Mouse (Mus musculus): ENCODE data around the gene Rnf8. TPM values are rescaled to one million over a fixed set of nuclear protein-coding genes. Genes with fewer than 3 reads are reported as not detected.

The Rnf8 gene
- polyA plus RNA-seq, 2 experiments: 55.5 to 75.4 TPM

- no peak for ATAC-seq (ENCODE audit: low FRiP score, low read depth)
- no peak overlapping the region for H3K27ac ChIP-seq (replicated peaks; ENCODE audit: low read depth, low read length)
- no peaks in the 10 kb centered on the region for H3K9me3 ChIP-seq (ENCODE audit: control insufficient read depth, low read length)
- no peak overlapping the region for H3K4me3 ChIP-seq (replicated peaks; ENCODE audit: low read length)
- no peaks in the 10 kb centered on the region for H3K4me1 ChIP-seq (ENCODE audit: control insufficient read depth, insufficient read depth, low read length)
- H3K27me3 ChIP-seq (ENCODE audit: control insufficient read depth, insufficient read depth, low read length): no peaks in the 10 kb centered on the region
- WGBS: 70% methylated on average over 2 of the region's 2 CpGs
- H3K9ac ChIP-seq (ENCODE audit: low read depth, low read length, severe bottlenecking): no peak overlapping the region
- no peak for TF ChIP-seq POLR2A (IDR thresholded peaks at IDR 0.05; ENCODE audit: borderline replicate concordance, extremely low read depth, insufficient read depth, insufficient read length)
- DNase-seq (ENCODE audit: low spot score): no peak
- H3K36me3 ChIP-seq (ENCODE audit: control insufficient read depth, insufficient read depth, low read length): peaks cover 98% of the 10 kb centered on the region
- H3K4me2 ChIP-seq (replicated peaks; ENCODE audit: low read depth, low read length, severe bottlenecking): no peak overlapping the region
Measured at GRCm38 (mm10) chr17:29680174-29680573, 65.6 kb downstream of the Rnf8 start.

- no peaks in the 10 kb centered on the region for H3K9me3 ChIP-seq (ENCODE audit: control insufficient read depth, low read length)
- DNase-seq (ENCODE audit: low spot score) (no peak), ATAC-seq (ENCODE audit: low FRiP score, low read depth) (no peak)
- H3K27me3 ChIP-seq (ENCODE audit: control insufficient read depth, insufficient read depth, low read length): no peaks in the 10 kb centered on the region
- no peak for TF ChIP-seq POLR2A (IDR thresholded peaks at IDR 0.05; ENCODE audit: borderline replicate concordance, extremely low read depth, insufficient read depth, insufficient read length)
- H3K27ac ChIP-seq (replicated peaks; ENCODE audit: low read depth, low read length): no peak overlapping the region
- H3K4me3 ChIP-seq (replicated peaks; ENCODE audit: low read length): no peak overlapping the region
- no peak overlapping the region for H3K9ac ChIP-seq (ENCODE audit: low read depth, low read length, severe bottlenecking)
- H3K36me3 ChIP-seq (ENCODE audit: control insufficient read depth, insufficient read depth, low read length): peaks cover 98% of the 10 kb centered on the region
- no peak overlapping the region for H3K4me2 ChIP-seq (replicated peaks; ENCODE audit: low read depth, low read length, severe bottlenecking)
- WGBS: 79% methylated on average over 2 of the region's 2 CpGs
- H3K4me1 ChIP-seq (ENCODE audit: control insufficient read depth, insufficient read depth, low read length): no peaks in the 10 kb centered on the region
Measured at GRCm38 (mm10) chr17:29680921-29681320, 66.3 kb downstream of the Rnf8 start.

- Histone ChIP-seq H3K4me2 (replicated peaks; ENCODE audit: low read depth, low read length, severe bottlenecking) (no peak overlapping the region), H3K9ac (ENCODE audit: low read depth, low read length, severe bottlenecking) (no peak overlapping the region), H3K9me3 (ENCODE audit: control insufficient read depth, low read length) (no peaks in the 10 kb centered on the region), H3K27ac (replicated peaks; ENCODE audit: low read depth, low read length) (no peak overlapping the region), H3K4me3 (replicated peaks; ENCODE audit: low read length) (no peak overlapping the region), H3K4me1 (ENCODE audit: control insufficient read depth, insufficient read depth, low read length) (no peaks in the 10 kb centered on the region), H3K36me3 (ENCODE audit: control insufficient read depth, insufficient read depth, low read length) (peaks cover 97% of the 10 kb centered on the region), H3K27me3 (ENCODE audit: control insufficient read depth, insufficient read depth, low read length) (no peaks in the 10 kb centered on the region)
- no peak for TF ChIP-seq POLR2A (IDR thresholded peaks at IDR 0.05; ENCODE audit: borderline replicate concordance, extremely low read depth, insufficient read depth, insufficient read length)
- 94% methylated on average over 9 of the region's 9 CpGs for WGBS
- DNase-seq (ENCODE audit: low spot score) (no peak), ATAC-seq (ENCODE audit: low FRiP score, low read depth) (no peak)
Measured at GRCm38 (mm10) chr17:29681669-29682068, 67.1 kb downstream of the Rnf8 start.

- 91% methylated on average over 7 of the region's 7 CpGs for WGBS
- H3K9ac ChIP-seq (ENCODE audit: low read depth, low read length, severe bottlenecking): no peak overlapping the region
- no peak overlapping the region for H3K4me2 ChIP-seq (replicated peaks; ENCODE audit: low read depth, low read length, severe bottlenecking)
- no peak for ATAC-seq (ENCODE audit: low FRiP score, low read depth)
- H3K27ac ChIP-seq (replicated peaks; ENCODE audit: low read depth, low read length): no peak overlapping the region
- peaks cover 97% of the 10 kb centered on the region for H3K36me3 ChIP-seq (ENCODE audit: control insufficient read depth, insufficient read depth, low read length)
- TF ChIP-seq POLR2A (IDR thresholded peaks at IDR 0.05; ENCODE audit: borderline replicate concordance, extremely low read depth, insufficient read depth, insufficient read length): no peak
- no peak overlapping the region for H3K4me3 ChIP-seq (replicated peaks; ENCODE audit: low read length)
- no peaks in the 10 kb centered on the region for H3K4me1 ChIP-seq (ENCODE audit: control insufficient read depth, insufficient read depth, low read length)
- H3K9me3 ChIP-seq (ENCODE audit: control insufficient read depth, low read length): no peaks in the 10 kb centered on the region
- H3K27me3 ChIP-seq (ENCODE audit: control insufficient read depth, insufficient read depth, low read length): no peaks in the 10 kb centered on the region
- DNase-seq (ENCODE audit: low spot score): no peak
Measured at GRCm38 (mm10) chr17:29682261-29682660, 67.7 kb downstream of the Rnf8 start.

- DNase-seq (ENCODE audit: low spot score) (no peak), ATAC-seq (ENCODE audit: low FRiP score, low read depth) (no peak)
- H3K4me2 ChIP-seq (replicated peaks; ENCODE audit: low read depth, low read length, severe bottlenecking): no peak overlapping the region
- no peak overlapping the region for H3K27ac ChIP-seq (replicated peaks; ENCODE audit: low read depth, low read length)
- 87% methylated on average over 2 of the region's 2 CpGs for WGBS
- peaks cover 96% of the 10 kb centered on the region for H3K36me3 ChIP-seq (ENCODE audit: control insufficient read depth, insufficient read depth, low read length)
- no peak overlapping the region for H3K4me3 ChIP-seq (replicated peaks; ENCODE audit: low read length)
- H3K4me1 ChIP-seq (ENCODE audit: control insufficient read depth, insufficient read depth, low read length): no peaks in the 10 kb centered on the region
- H3K9ac ChIP-seq (ENCODE audit: low read depth, low read length, severe bottlenecking): no peak overlapping the region
- no peaks in the 10 kb centered on the region for H3K27me3 ChIP-seq (ENCODE audit: control insufficient read depth, insufficient read depth, low read length)
- TF ChIP-seq POLR2A (IDR thresholded peaks at IDR 0.05; ENCODE audit: borderline replicate concordance, extremely low read depth, insufficient read depth, insufficient read length): no peak
- no peaks in the 10 kb centered on the region for H3K9me3 ChIP-seq (ENCODE audit: control insufficient read depth, low read length)
Measured at GRCm38 (mm10) chr17:29683127-29683526, 68.5 kb downstream of the Rnf8 start.

GRCm38 (mm10) chr17:29684275-29684674 is 69.7 kb downstream of the Rnf8 start:
- Histone ChIP-seq H3K36me3 (ENCODE audit: control insufficient read depth, insufficient read depth, low read length) (peaks cover 92% of the 10 kb centered on the region), H3K4me3 (replicated peaks; ENCODE audit: low read length) (no peak overlapping the region), H3K4me1 (ENCODE audit: control insufficient read depth, insufficient read depth, low read length) (no peaks in the 10 kb centered on the region), H3K9me3 (ENCODE audit: control insufficient read depth, low read length) (no peaks in the 10 kb centered on the region), H3K27ac (replicated peaks; ENCODE audit: low read depth, low read length) (no peak overlapping the region), H3K9ac (ENCODE audit: low read depth, low read length, severe bottlenecking) (no peak overlapping the region), H3K4me2 (replicated peaks; ENCODE audit: low read depth, low read length, severe bottlenecking) (no peak overlapping the region), H3K27me3 (ENCODE audit: control insufficient read depth, insufficient read depth, low read length) (no peaks in the 10 kb centered on the region)
- TF ChIP-seq POLR2A (IDR thresholded peaks at IDR 0.05; ENCODE audit: borderline replicate concordance, extremely low read depth, insufficient read depth, insufficient read length): no peak
- WGBS: 93% methylated on average over 4 of the region's 4 CpGs
- DNase-seq (ENCODE audit: low spot score): no peak
- no peak for ATAC-seq (ENCODE audit: low FRiP score, low read depth)
